Mouse (Mus musculus): ENCODE data around the gene Vmn1r26. TPM values are rescaled to one million over a fixed set of nuclear protein-coding genes. Genes with fewer than 3 reads are reported as not detected.

The Vmn1r26 gene
- polyA plus RNA-seq (2012; rRNA removed), result not detected in 2 replicates

GRCm38 (mm10) chr6:58015059-58015458, at the start of gene Vmn1r26:
Gene Vmn1r26 (minus strand): TSS chr6:58015159.

GRCm38 (mm10) chr6:57980710-57981109, 34.2 kb downstream of the Vmn1r26 start, which contains the start of gene Vmn1r25:
Gene Vmn1r25 (minus strand): TSS chr6:57980810.

DNA sequence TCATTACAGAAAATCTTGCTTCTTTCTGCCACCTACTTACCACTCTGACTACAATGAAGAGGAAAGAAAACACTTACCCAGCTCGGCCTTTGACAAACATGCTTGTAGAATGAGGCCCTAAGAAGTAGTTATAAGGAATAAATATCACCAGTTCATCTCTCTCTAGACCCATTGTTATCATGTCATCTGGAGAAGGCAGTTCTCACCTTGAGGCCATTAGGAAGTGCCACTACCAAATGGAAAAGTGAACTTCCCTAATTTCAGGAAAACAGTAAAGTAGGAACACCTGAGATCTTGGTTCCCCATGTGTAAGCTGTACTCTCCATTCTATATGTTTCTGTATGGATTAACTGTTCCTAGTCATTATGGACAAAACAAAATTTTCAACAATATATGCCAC, 53.6 kb downstream of the Vmn1r26 start, which contains the start of gene Vmn1r24:
Gene Vmn1r24 (minus strand): TSS at position 101 of the 400 bp plus-strand sequence.

Other genes with a start within 250 kb of the Vmn1r26 start
- gene Vopp1, start 190.0 kb downstream of the Vmn1r26 start, polyA plus RNA-seq (2012; rRNA removed), result 15.0 and 16.1 TPM in 2 replicates
- not detected in 2 replicates for gene Vmn1r21, start 164.8 kb downstream of the Vmn1r26 start, polyA plus RNA-seq (2012; rRNA removed)
- not detected in 2 replicates for gene Vmn1r22, start 107.1 kb downstream of the Vmn1r26 start, polyA plus RNA-seq (2012; rRNA removed)
- gene Vmn1r23, start 88.3 kb downstream of the Vmn1r26 start, polyA plus RNA-seq (2012; rRNA removed), result not detected in 2 replicates
- not detected in 2 replicates for gene Vmn1r24, start 53.7 kb downstream of the Vmn1r26 start, polyA plus RNA-seq (2012; rRNA removed)
- gene Vmn1r25, start 34.3 kb downstream of the Vmn1r26 start, polyA plus RNA-seq (2012; rRNA removed), result not detected in 2 replicates
- not detected in 2 replicates for gene Vmn1r27, start 203.7 kb upstream of the Vmn1r26 start, polyA plus RNA-seq (2012; rRNA removed)
- gene Vmn1r28, start 246.9 kb upstream of the Vmn1r26 start, polyA plus RNA-seq (2012; rRNA removed), result not detected in 2 replicates

Data from colon, adult 2 months (tissue).